Mouse (Mus musculus): Measurements from ENCODE around the gene Gpr87. TPM values are rescaled to one million over a fixed set of nuclear protein-coding genes. Genes with fewer than 3 reads are reported as not detected.

The Gpr87 gene
- total and polyA plus RNA-seq, 2 experiments, result not detected

- no peaks in the 10 kb centered on the region for H3K27me3 ChIP-seq (ENCODE audit: control insufficient read depth, insufficient read depth, low read length)
- no peak overlapping the region for H3K27ac ChIP-seq (replicated peaks; ENCODE audit: insufficient read depth, low read depth, low read length)
- no peaks in the 10 kb centered on the region for H3K79me2 ChIP-seq (ENCODE audit: control insufficient read depth, insufficient read depth, low read length)
- H3K9ac ChIP-seq (ENCODE audit: low read depth, low read length), result no peak overlapping the region
- TF ChIP-seq POLR2A (IDR thresholded peaks at IDR 0.05; ENCODE audit: extremely low read depth, insufficient read depth, low read length) (no peak), CTCF (IDR thresholded peaks at IDR 0.05; ENCODE audit: low read depth, low read length) (no peak)
- no peaks in the 10 kb centered on the region for H3K4me1 ChIP-seq (ENCODE audit: control insufficient read depth, insufficient read depth, low read length)
- H3K4me3 ChIP-seq (ENCODE audit: insufficient read depth, low read depth, low read length), result no peak overlapping the region
- WGBS, result 80% methylated on average over 4 of the region's 4 CpGs
- H3K36me3 ChIP-seq (ENCODE audit: control insufficient read depth, insufficient read depth, low read length), result no peaks in the 10 kb centered on the region
- DNase-seq (ENCODE audit: extremely low read depth, low read depth, low spot score), result no peak
Observed at GRCm38 (mm10) chr3:59169215-59169614, 25.7 kb downstream of the Gpr87 start.

GRCm38 (mm10) chr3:59168476-59168875 lies 26.4 kb downstream of the Gpr87 start:
- H3K4me1 ChIP-seq (ENCODE audit: control insufficient read depth, insufficient read depth, low read length), result no peaks in the 10 kb centered on the region
- 81% methylated on average over 6 of the region's 6 CpGs for WGBS
- no peaks in the 10 kb centered on the region for H3K36me3 ChIP-seq (ENCODE audit: control insufficient read depth, insufficient read depth, low read length)
- no peaks in the 10 kb centered on the region for H3K27me3 ChIP-seq (ENCODE audit: control insufficient read depth, insufficient read depth, low read length)
- H3K79me2 ChIP-seq (ENCODE audit: control insufficient read depth, insufficient read depth, low read length), result no peaks in the 10 kb centered on the region
- H3K4me3 ChIP-seq (ENCODE audit: insufficient read depth, low read depth, low read length), result no peak overlapping the region
- DNase-seq (ENCODE audit: extremely low read depth, low read depth, low spot score), result no peak
- H3K27ac ChIP-seq (replicated peaks; ENCODE audit: insufficient read depth, low read depth, low read length), result no peak overlapping the region
- no peak overlapping the region for H3K9ac ChIP-seq (ENCODE audit: low read depth, low read length)
- TF ChIP-seq POLR2A (IDR thresholded peaks at IDR 0.05; ENCODE audit: extremely low read depth, insufficient read depth, low read length), result no peak
- no peak for TF ChIP-seq CTCF (IDR thresholded peaks at IDR 0.05; ENCODE audit: low read depth, low read length)

- TF ChIP-seq POLR2A (IDR thresholded peaks at IDR 0.05; ENCODE audit: extremely low read depth, insufficient read depth, low read length) (no peak), CTCF (IDR thresholded peaks at IDR 0.05; ENCODE audit: low read depth, low read length) (no peak)
- Histone ChIP-seq H3K4me3 (ENCODE audit: insufficient read depth, low read depth, low read length) (no peak overlapping the region), H3K36me3 (ENCODE audit: control insufficient read depth, insufficient read depth, low read length) (no peaks in the 10 kb centered on the region), H3K27me3 (ENCODE audit: control insufficient read depth, insufficient read depth, low read length) (no peaks in the 10 kb centered on the region), H3K79me2 (ENCODE audit: control insufficient read depth, insufficient read depth, low read length) (no peaks in the 10 kb centered on the region), H3K27ac (replicated peaks; ENCODE audit: insufficient read depth, low read depth, low read length) (no peak overlapping the region), H3K4me1 (ENCODE audit: control insufficient read depth, insufficient read depth, low read length) (no peaks in the 10 kb centered on the region), H3K9ac (ENCODE audit: low read depth, low read length) (no peak overlapping the region)
- WGBS, result 89% methylated on average over 2 of the region's 2 CpGs
- DNase-seq (ENCODE audit: extremely low read depth, low read depth, low spot score), result no peak
Observed at GRCm38 (mm10) chr3:59167417-59168054, 27.4 kb downstream of the Gpr87 start.

GRCm38 (mm10) chr3:59160465-59160864 lies 34.4 kb downstream of the Gpr87 start:
- no peaks in the 10 kb centered on the region for H3K27me3 ChIP-seq (ENCODE audit: control insufficient read depth, insufficient read depth, low read length)
- TF ChIP-seq POLR2A (IDR thresholded peaks at IDR 0.05; ENCODE audit: extremely low read depth, insufficient read depth, low read length), result no peak
- no peak for TF ChIP-seq CTCF (IDR thresholded peaks at IDR 0.05; ENCODE audit: low read depth, low read length)
- no peaks in the 10 kb centered on the region for H3K4me1 ChIP-seq (ENCODE audit: control insufficient read depth, insufficient read depth, low read length)
- H3K9ac ChIP-seq (ENCODE audit: low read depth, low read length), result no peak overlapping the region
- no peak overlapping the region for H3K4me3 ChIP-seq (ENCODE audit: insufficient read depth, low read depth, low read length)
- 86% methylated on average over 1 of the region's 1 CpGs for WGBS
- no peak overlapping the region for H3K27ac ChIP-seq (replicated peaks; ENCODE audit: insufficient read depth, low read depth, low read length)
- no peaks in the 10 kb centered on the region for H3K36me3 ChIP-seq (ENCODE audit: control insufficient read depth, insufficient read depth, low read length)
- no peaks in the 10 kb centered on the region for H3K79me2 ChIP-seq (ENCODE audit: control insufficient read depth, insufficient read depth, low read length)
- no peak for DNase-seq (ENCODE audit: extremely low read depth, low read depth, low spot score)

- no peak for DNase-seq (ENCODE audit: extremely low read depth, low read depth, low spot score)
- Histone ChIP-seq H3K27ac (replicated peaks; ENCODE audit: insufficient read depth, low read depth, low read length) (no peak overlapping the region), H3K79me2 (ENCODE audit: control insufficient read depth, insufficient read depth, low read length) (no peaks in the 10 kb centered on the region), H3K9ac (ENCODE audit: low read depth, low read length) (no peak overlapping the region), H3K4me1 (ENCODE audit: control insufficient read depth, insufficient read depth, low read length) (no peaks in the 10 kb centered on the region), H3K27me3 (ENCODE audit: control insufficient read depth, insufficient read depth, low read length) (no peaks in the 10 kb centered on the region), H3K4me3 (ENCODE audit: insufficient read depth, low read depth, low read length) (no peak overlapping the region), H3K36me3 (ENCODE audit: control insufficient read depth, insufficient read depth, low read length) (no peaks in the 10 kb centered on the region)
- WGBS, result 88% methylated on average over 5 of the region's 5 CpGs
- TF ChIP-seq CTCF (IDR thresholded peaks at IDR 0.05; ENCODE audit: low read depth, low read length), result no peak
Observed at GRCm38 (mm10) chr3:59157048-59157447, 37.9 kb downstream of the Gpr87 start.

GRCm38 (mm10) chr3:59155404-59155803 lies 39.5 kb downstream of the Gpr87 start:
- no peaks in the 10 kb centered on the region for H3K27me3 ChIP-seq (ENCODE audit: control insufficient read depth, insufficient read depth, low read length)
- H3K79me2 ChIP-seq (ENCODE audit: control insufficient read depth, insufficient read depth, low read length), result no peaks in the 10 kb centered on the region
- H3K4me1 ChIP-seq (ENCODE audit: control insufficient read depth, insufficient read depth, low read length), result no peaks in the 10 kb centered on the region
- TF ChIP-seq CTCF (IDR thresholded peaks at IDR 0.05; ENCODE audit: low read depth, low read length), result no peak
- TF ChIP-seq POLR2A (IDR thresholded peaks at IDR 0.05; ENCODE audit: extremely low read depth, insufficient read depth, low read length), result no peak
- no peaks in the 10 kb centered on the region for H3K36me3 ChIP-seq (ENCODE audit: control insufficient read depth, insufficient read depth, low read length)
- no peak overlapping the region for H3K4me3 ChIP-seq (ENCODE audit: insufficient read depth, low read depth, low read length)
- WGBS, result 96% methylated on average over 6 of the region's 6 CpGs
- no peak overlapping the region for H3K9ac ChIP-seq (ENCODE audit: low read depth, low read length)
- DNase-seq (ENCODE audit: extremely low read depth, low read depth, low spot score), result no peak
- no peak overlapping the region for H3K27ac ChIP-seq (replicated peaks; ENCODE audit: insufficient read depth, low read depth, low read length)
